Mouse (Mus musculus) left cerebral cortex, adult 8-10 months (tissue): ENCODE measurements around the gene Cpt1c. TPM values are rescaled to one million over a fixed set of nuclear protein-coding genes. Genes with fewer than 3 reads are reported as not detected.

ENCODE experiments used
- DNase-seq, 2 experiments: peaks; one replicate each; pipeline ENCODE4 v3.0.0; 2022; ENCODE audit warnings: low spot score in 2 of 2
- total RNA-seq, 4 experiments: library from RNA; stranded (reverse); gene quantifications; 2 replicates each; pipeline ENCODE4 v1.2.4; 2022

The Cpt1c gene
- total RNA-seq, 4 experiments from 2014 or later: 95.5 to 101 (median 98.3) TPM

GRCm38 (mm10) chr7:44999753-45000152 is 25.1 kb upstream of the Cpt1c start:
- DNase-seq: no peak

GRCm38 (mm10) chr7:44998501-44998955 is 23.9 kb upstream of the Cpt1c start, which contains the start of gene Bcl2l12:
TSS of gene Bcl2l12 (minus strand) at chr7:44998712.
- no peak for DNase-seq

GRCm38 (mm10) chr7:44997940-44998428 is 23.3 kb upstream of the Cpt1c start:
- no peak for DNase-seq

- peak; percentile 92 to 96 for DNase-seq
Observed at GRCm38 (mm10) chr7:44997231-44997939, 22.7 kb upstream of the Cpt1c start, which contains the start of gene Irf3. TSS of gene Irf3 (plus strand) at chr7:44997648.

- DNase-seq: no peak
Observed at GRCm38 (mm10) chr7:44996672-44997071, 22.0 kb upstream of the Cpt1c start.

GRCm38 (mm10) chr7:44986879-44987718 is 12.4 kb upstream of the Cpt1c start:
- no peak for DNase-seq

GRCm38 (mm10) chr7:44986192-44986878 is 11.7 kb upstream of the Cpt1c start, which contains the start of gene Prmt1:
TSS of gene Prmt1 (minus strand) at chr7:44986568.
- peak; percentile 94 to 100 for DNase-seq

- peak in 1 of 2 experiments; percentile 58 for DNase-seq
Observed at GRCm38 (mm10) chr7:44985595-44986191, 11.0 kb upstream of the Cpt1c start.

- no peak for DNase-seq
Observed at GRCm38 (mm10) chr7:44984833-44985164, 10.1 kb upstream of the Cpt1c start.

- no peak for DNase-seq
Observed at GRCm38 (mm10) chr7:44983944-44984832, 9.5 kb upstream of the Cpt1c start.

GRCm38 (mm10) chr7:44983085-44983484 is 8.4 kb upstream of the Cpt1c start:
- peak in 1 of 2 experiments; percentile 81 for DNase-seq

- no peak for DNase-seq
Observed at GRCm38 (mm10) chr7:44981539-44981938, 6.9 kb upstream of the Cpt1c start.

GRCm38 (mm10) chr7:44978300-44978699 is 3.6 kb upstream of the Cpt1c start:
- DNase-seq: no peak

GRCm38 (mm10) chr7:44975117-44975419 is 417 bp upstream of the Cpt1c start:
- no peak for DNase-seq

- DNase-seq: no peak
Observed at GRCm38 (mm10) chr7:44973415-44974130, 1.1 kb downstream of the Cpt1c start.

- no peak for DNase-seq
Observed at GRCm38 (mm10) chr7:44971142-44971541, 3.5 kb downstream of the Cpt1c start.

GRCm38 (mm10) chr7:44970231-44970691 is 4.4 kb downstream of the Cpt1c start:
- peak in 1 of 2 experiments; percentile 83 for DNase-seq

- no peak for DNase-seq
Observed at GRCm38 (mm10) chr7:44966638-44967037, 8.0 kb downstream of the Cpt1c start.

GRCm38 (mm10) chr7:44965975-44966374 is 8.7 kb downstream of the Cpt1c start:
- DNase-seq: no peak
